Mouse (Mus musculus) layer of hippocampus, adult 18-20 months (tissue): ENCODE measurements around the gene Erbb3. TPM values are rescaled to one million over a fixed set of nuclear protein-coding genes. Genes with fewer than 3 reads are reported as not detected.

Experiments used
- DNase-seq, 2 experiments: peaks; one replicate each; pipeline ENCODE4 v3.0.0; 2022; ENCODE audit warnings: low spot score in 2 of 2
- microRNA-seq, 2 experiments: library from miRNA; unstranded; fragments of <30 nt; microRNA quantifications; one replicate each; pipeline ENCODE4 v1.2.0; 2021
- total RNA-seq, 2 experiments: library from RNA; stranded (reverse); gene quantifications; 2 replicates each; pipeline ENCODE4 v1.2.3; 2021

Erbb3 gene
- total RNA-seq, 2 experiments from 2014 or later = 7.1 to 7.5 TPM

DNA sequence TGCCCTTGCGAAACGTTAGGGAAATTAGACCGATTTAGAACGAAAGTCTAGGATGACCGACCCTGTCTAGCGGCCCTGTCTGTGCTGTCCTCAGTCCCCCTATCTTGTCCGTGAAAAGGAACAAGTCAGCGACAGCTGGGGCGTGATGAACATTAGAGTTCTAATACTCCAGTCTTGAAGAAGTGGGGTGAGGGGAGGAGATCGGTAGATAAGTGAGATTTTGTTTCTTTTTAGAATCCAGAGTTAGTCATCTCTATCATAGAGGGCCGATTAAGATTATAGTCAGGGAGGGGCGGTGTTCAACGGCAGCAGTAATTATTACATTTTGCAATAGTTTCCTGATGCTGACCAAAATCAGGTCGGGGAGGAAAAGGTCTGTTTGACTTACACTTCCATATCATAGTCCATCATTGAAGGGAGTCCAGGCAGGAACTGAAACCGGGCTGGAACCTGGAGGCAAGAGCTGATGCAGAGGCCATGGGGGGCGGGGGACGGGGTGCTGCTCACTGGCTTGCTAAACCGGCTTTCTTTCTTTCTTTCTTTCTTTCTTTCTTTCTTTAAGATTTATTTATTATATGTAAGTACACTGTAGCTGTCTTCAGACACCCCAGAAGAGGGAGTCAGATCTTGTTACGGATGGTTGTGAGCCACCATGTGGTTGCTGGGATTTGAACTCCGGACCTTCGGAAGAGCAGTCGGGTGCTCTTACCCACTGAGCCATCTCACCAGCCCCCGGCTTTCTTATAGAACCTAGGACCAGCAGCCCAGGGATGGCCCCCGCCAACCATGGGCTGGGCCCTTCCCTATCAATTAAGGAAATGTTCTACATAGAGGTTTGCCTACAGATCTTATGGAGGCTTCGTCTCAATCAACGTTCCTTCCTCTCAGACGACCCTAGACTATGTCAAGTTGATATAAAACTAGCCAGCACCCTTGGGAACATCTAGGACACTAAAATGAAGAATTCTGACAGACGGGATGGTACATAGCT is 62.8 kb downstream of the Erbb3 start:
- DNase-seq = no peak

DNA sequence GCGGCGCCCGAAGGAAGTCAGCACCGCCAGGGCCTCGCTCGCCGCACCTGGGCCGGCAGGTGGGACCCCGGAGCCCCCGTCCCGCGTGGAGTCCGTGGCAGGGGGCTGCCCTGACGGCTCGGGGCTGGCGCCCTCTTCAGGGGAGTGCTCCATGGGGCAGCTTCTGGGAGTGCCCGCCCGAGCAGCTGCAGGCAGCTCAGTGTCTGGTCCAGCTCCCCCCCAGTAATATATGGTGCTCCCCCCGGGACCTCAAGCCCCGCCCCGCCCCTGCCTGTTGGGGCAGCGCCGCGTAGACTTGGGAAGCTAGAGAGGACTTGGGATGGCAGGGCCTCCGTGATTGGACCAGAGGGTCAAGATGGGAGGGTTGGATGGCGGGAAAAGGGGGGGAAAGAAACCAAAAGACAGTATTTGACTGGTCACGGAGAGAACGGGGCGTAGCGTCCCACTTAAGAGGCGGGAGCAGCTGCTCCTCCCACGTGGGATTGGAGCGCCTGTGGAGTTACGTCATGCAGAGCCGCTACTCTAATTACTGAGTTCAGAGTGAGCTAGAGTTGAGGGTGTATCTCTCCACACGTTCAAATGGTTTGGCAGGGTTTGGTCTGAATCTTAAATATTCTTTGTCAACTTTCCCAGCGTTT is 63.7 kb downstream of the Erbb3 start, which contains the start of gene Esyt1:
Gene Esyt1, minus strand, starts transcription at position 201 of the 638 bp plus-strand sequence.
- DNase-seq = peak; percentile 88 to 95

DNA sequence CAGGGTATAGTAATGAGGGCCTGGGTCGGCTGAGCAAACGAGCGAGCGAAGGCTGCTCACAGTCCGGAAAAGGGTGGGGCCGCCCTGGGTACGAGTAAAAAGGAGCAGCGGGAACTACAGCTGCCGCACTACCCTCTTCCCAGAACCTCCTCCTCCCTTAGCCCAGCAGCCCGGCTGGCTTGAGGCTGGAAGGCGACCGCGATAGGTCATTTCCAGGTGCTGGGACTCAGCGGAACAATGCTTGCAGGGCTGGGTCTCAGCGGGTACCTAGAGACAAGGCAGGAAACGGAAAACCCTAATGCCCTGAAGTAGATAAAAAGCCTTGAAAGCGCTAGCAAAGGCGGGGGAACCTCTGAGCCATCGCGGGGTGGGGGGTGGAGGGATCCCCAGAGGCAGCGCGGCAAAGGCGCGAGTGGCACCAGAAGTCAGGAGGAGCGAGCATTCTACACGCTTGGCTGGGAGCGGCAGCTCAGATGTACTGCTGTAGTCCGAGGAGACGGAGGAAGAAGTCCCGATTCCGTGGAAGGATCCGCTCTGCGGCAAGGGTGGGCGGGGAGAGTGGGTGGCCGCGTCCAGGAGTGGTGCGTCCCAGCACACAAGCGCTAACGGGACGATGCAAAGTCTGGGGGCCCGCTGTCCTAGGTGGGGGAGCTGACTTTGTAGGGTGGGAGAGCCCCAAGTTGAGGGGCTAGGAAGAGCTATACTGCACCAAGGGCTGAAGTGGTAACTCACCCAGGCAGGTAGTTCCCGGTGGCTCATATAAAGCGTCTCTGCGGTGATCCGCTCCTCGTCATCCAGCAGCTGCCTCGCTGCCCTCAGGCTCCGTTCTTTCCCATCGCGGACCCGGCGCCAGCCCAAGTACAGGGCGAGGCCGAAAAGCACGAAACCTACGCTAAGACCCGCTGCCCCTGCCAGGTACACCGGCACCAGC is 64.5 kb downstream of the Erbb3 start:
- no peak for DNase-seq

DNA sequence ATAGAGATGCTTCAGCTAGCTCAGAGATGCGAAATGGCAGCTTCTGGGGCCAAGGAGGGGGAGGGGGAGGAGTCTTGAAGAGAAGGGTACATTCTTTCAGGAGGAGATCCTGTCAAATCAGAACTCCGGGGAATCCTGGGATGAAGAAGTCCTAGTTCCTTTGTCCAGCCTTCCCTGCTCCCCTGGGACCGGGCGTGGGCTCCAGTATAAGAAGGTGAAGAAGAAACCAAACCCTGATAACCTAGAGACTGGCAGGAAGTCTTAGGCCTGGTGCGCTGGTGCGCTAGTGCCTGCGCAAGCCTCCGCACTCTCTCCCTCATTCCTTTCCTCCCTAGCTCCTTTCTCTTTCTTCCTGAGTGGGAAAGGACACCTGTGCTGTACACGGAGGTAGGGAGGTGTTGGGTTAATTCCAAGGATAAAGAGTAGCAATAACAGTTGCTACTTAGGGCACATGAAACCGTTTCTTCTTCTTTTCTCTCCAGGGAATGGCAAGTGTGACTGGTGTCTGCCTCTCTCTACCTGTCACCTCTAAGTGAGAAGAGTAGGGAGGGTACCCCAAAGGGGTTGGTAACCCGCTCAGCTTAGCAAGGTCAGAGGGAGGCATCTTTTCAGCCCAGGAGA is 65.2 kb downstream of the Erbb3 start:
- no peak for DNase-seq

DNA sequence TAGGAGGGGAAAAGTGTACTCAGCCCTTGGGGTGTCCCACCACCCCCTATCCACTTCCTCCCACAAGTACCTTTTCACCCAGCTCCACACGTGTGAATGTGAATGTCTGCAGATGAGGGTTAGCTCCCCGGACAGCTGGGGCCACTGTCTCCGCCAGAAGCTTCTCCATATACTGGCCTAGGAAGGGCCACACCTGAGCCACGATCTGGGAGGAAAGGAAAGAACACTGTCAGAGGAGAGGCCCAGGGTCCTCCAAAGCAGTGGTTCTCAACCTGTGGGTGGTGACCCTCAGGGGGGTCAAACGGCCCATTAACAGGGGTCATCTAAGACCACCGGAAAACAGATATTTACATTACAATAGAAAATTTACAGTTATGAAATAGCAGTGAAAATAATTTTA is 67.1 kb downstream of the Erbb3 start:
- DNase-seq = no peak

DNA sequence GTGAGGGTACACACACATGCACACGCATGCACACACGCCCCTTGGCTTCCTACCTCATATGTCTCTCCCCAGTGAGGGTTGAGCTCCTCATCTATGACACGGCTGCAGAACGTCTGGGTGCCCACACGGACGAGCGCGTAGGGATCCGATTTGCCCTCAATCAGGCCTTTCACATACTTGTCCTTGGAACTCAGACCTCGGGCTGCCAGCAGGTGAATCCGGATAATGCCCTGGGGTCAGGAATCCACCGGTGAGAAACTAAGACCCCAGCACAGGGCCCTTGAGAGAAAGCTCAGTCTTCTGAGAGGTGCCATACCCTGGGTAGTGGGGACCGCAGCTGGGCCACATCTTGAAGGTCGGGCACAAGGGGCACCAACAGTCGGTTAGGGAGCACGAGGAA is 68.9 kb downstream of the Erbb3 start:
- DNase-seq = no peak

DNA sequence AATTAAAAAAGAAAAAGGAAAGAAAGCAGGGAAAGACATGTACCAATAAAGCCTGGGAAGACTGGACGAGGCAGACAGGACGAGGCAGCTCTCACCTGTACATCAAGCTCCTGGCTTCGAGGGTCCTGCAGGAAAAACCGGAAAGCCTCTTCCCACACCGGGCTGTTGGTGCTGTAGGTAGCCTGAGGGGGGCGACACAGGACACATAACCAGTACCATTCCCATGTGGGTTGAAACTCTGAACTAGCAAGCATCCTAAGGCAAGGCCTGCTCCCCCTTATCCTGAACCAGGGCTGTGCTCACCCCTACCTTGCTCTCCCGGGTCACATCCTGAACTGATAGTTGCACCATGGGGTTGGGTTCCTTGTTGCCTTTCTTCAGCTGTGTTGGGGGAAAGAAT is 70.6 kb downstream of the Erbb3 start:
- DNase-seq = peak in 1 of 2 experiments; percentile 63

Small RNA genes lying within 50 kb of the gene (microRNA-seq; reads per million reads assigned to microRNA genes)
- 0 reads per million in 2 experiments for gene Gm47275
- gene Mir6917 = 0 to 0.25 reads per million in 2 experiments

Other genes with a start within 250 kb of the Erbb3 start
- gene Coq10a, start 220.7 kb downstream of the Erbb3 start, total RNA-seq = 10 to 100 TPM; 49.5 to 49.7 TPM
- gene Ankrd52, start 212.5 kb downstream of the Erbb3 start, total RNA-seq = 10 to 100 TPM; 45.4 to 49.6 TPM
- under 1 TPM in 1 of 2 experiments, not detected in 1; 0.37 TPM for gene Slc39a5, start 188.4 kb downstream of the Erbb3 start, total RNA-seq
- gene Nabp2, start 178.2 kb downstream of the Erbb3 start, total RNA-seq = 10 to 100 TPM; 96.5 to 98.5 TPM
- 10 to 100 TPM; 74.0 to 76.8 TPM for gene Rnf41, start 178.0 kb downstream of the Erbb3 start, total RNA-seq
- gene Smarcc2, start 130.4 kb downstream of the Erbb3 start, total RNA-seq = 100 to 1,000 TPM; 242 to 261 TPM
- 100 to 1,000 TPM; 526 to 539 TPM for gene Myl6, start 95.5 kb downstream of the Erbb3 start, total RNA-seq
- 10 to 100 TPM; 20.7 to 21.2 TPM for gene Myl6b, start 91.0 kb downstream of the Erbb3 start, total RNA-seq
- gene Esyt1, start 63.8 kb downstream of the Erbb3 start, total RNA-seq = 1 to 10 TPM; 6.2 to 6.3 TPM
- gene Zc3h10, start 41.9 kb downstream of the Erbb3 start, total RNA-seq = 10 to 100 TPM; 13.6 to 15.6 TPM
- 1,000 to 10,000 TPM; 1,532 to 1,582 TPM for gene Rpl41, start 40.3 kb downstream of the Erbb3 start, total RNA-seq
- 10 to 100 TPM; 60.4 to 61.7 TPM for gene Pa2g4, start 23.7 kb downstream of the Erbb3 start, total RNA-seq
- 100 to 1,000 TPM; 273 to 330 TPM for gene Rps26, start 37.1 kb upstream of the Erbb3 start, total RNA-seq
- gene Ikzf4, start 56.3 kb upstream of the Erbb3 start, total RNA-seq = 10 to 100 TPM; 15.5 to 16.5 TPM
- 10 to 100 TPM; 12.8 to 13.9 TPM for gene Suox, start 84.4 kb upstream of the Erbb3 start, total RNA-seq
- 100 to 1,000 TPM; 133 to 138 TPM for gene Rab5b, start 106.6 kb upstream of the Erbb3 start, total RNA-seq
- gene Pmel, start 114.5 kb upstream of the Erbb3 start, total RNA-seq = under 1 TPM; 0.20 to 0.25 TPM
- gene Cdk2, start 115.4 kb upstream of the Erbb3 start, total RNA-seq = 1 to 10 TPM; 1.4 to 2.6 TPM
- 10 to 100 TPM; 10.9 to 12.8 TPM for gene Dgka, start 155.2 kb upstream of the Erbb3 start, total RNA-seq
- 10 to 100 TPM; 25.1 to 26.2 TPM for gene Pym1, start 158.2 kb upstream of the Erbb3 start, total RNA-seq
- under 1 TPM; 0.43 to 0.50 TPM for gene Mmp19, start 201.3 kb upstream of the Erbb3 start, total RNA-seq
- 10 to 100 TPM; 63.8 to 64.8 TPM for gene Dnajc14, start 214.4 kb upstream of the Erbb3 start, total RNA-seq
- gene Tmem198b, start 214.7 kb upstream of the Erbb3 start, total RNA-seq = 1 to 10 TPM; 7.9 to 8.1 TPM
- gene Sarnp, start 227.7 kb upstream of the Erbb3 start, total RNA-seq = 10 to 100 TPM; 37.7 to 38.2 TPM
- gene Ormdl2, start 232.0 kb upstream of the Erbb3 start, total RNA-seq = 10 to 100 TPM in 1 of 2 experiments, 1 to 10 TPM in 1; 9.3 to 10.4 TPM